Mouse (Mus musculus): ENCODE data around the gene Col6a2.
A peak's percentile ranks its signal among the peaks of the same experiment; 100 is the strongest.

Col6a2 gene

GRCm38 (mm10) chr10:76636026-76636425 lies 12.6 kb upstream of the Col6a2 start:
- DNase-seq: no peak

GRCm38 (mm10) chr10:76634584-76634983 lies 11.2 kb upstream of the Col6a2 start:
- DNase-seq: no peak

- DNase-seq: no peak
These were observed 10.7 kb upstream of the Col6a2 start for GRCm38 (mm10) chr10:76634094-76634571.

GRCm38 (mm10) chr10:76632630-76633029 lies 9.2 kb upstream of the Col6a2 start:
- DNase-seq: no peak

- no peak for DNase-seq
These were observed 7.2 kb upstream of the Col6a2 start for GRCm38 (mm10) chr10:76630657-76631056.

- DNase-seq: no peak
These were observed 4.3 kb upstream of the Col6a2 start for GRCm38 (mm10) chr10:76627714-76628113.

- peak in 1 of 2 experiments; percentile 28 for DNase-seq
These were observed 1.5 kb upstream of the Col6a2 start for GRCm38 (mm10) chr10:76624903-76625302.

- no peak for DNase-seq
These were observed 304 bp upstream of the Col6a2 start for GRCm38 (mm10) chr10:76623734-76624133.

GRCm38 (mm10) chr10:76622411-76622810 lies 1.0 kb downstream of the Col6a2 start:
- no peak for DNase-seq

- DNase-seq: no peak
These were observed 11.0 kb downstream of the Col6a2 start for GRCm38 (mm10) chr10:76612473-76612872.

- DNase-seq: no peak
These were observed 20.7 kb downstream of the Col6a2 start for GRCm38 (mm10) chr10:76602690-76603089.

- no peak for DNase-seq
These were observed 27.1 kb downstream of the Col6a2 start for GRCm38 (mm10) chr10:76596338-76596737.

GRCm38 (mm10) chr10:76590197-76590596 lies 33.2 kb downstream of the Col6a2 start:
- no peak for DNase-seq

GRCm38 (mm10) chr10:76586190-76586589 lies 37.2 kb downstream of the Col6a2 start:
- no peak for DNase-seq

- no peak for DNase-seq
These were observed 39.3 kb downstream of the Col6a2 start for GRCm38 (mm10) chr10:76584138-76584537.

- DNase-seq: no peak
These were observed 46.5 kb downstream of the Col6a2 start for GRCm38 (mm10) chr10:76576920-76577319.

GRCm38 (mm10) chr10:76575374-76575773 lies 48.1 kb downstream of the Col6a2 start, which contains the start of gene Ftcd:
Gene Ftcd, plus strand, starts transcription at chr10:76575648.
- DNase-seq: no peak

- no peak for DNase-seq
These were observed 51.3 kb downstream of the Col6a2 start for GRCm38 (mm10) chr10:76572151-76572550.

- DNase-seq: no peak
These were observed 52.4 kb downstream of the Col6a2 start for GRCm38 (mm10) chr10:76571070-76571469.

GRCm38 (mm10) chr10:76569996-76570685 lies 53.3 kb downstream of the Col6a2 start:
- DNase-seq: no peak

- no peak for DNase-seq
These were observed 61.5 kb downstream of the Col6a2 start, which contains the start of gene Spatc1l for GRCm38 (mm10) chr10:76561972-76562371. Gene Spatc1l, plus strand, starts transcription at chr10:76562272.

GRCm38 (mm10) chr10:76554061-76554460 lies 69.4 kb downstream of the Col6a2 start:
- no peak for DNase-seq

GRCm38 (mm10) chr10:76551556-76551955 lies 71.9 kb downstream of the Col6a2 start:
- no peak for DNase-seq

GRCm38 (mm10) chr10:76550458-76550857 lies 73.0 kb downstream of the Col6a2 start:
- DNase-seq: peak; percentile 18 to 39

- DNase-seq: no peak
These were observed 75.2 kb downstream of the Col6a2 start for GRCm38 (mm10) chr10:76548218-76548617.
